Mouse (Mus musculus) heart, adult 11 months (tissue): ENCODE results near the gene Gfra1.

Experiments
- DNase-seq: peaks from one replicate; pipeline ENCODE4 v3.0.0; 2022

Gene Gfra1

DNA sequence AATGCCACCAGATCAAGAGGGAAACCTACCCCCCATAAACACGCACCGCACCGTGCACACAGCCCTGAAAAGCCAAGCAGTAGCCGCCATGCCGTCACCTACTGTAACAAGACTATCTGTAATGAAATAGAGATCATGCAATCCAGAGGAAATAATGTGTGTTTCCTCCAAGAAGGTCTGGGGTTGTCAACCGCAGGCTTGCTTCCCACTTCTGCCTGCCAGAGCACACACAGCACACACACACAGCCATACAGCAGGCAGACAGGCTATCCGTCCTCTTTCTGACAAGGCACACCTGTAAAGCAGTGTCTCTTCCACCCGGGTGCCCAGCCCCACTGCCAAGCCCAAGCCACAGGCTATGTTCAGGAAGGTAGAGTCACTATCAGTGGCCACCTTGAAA lies 66.2 kb downstream of the Gfra1 start:
- no peak for DNase-seq

DNA sequence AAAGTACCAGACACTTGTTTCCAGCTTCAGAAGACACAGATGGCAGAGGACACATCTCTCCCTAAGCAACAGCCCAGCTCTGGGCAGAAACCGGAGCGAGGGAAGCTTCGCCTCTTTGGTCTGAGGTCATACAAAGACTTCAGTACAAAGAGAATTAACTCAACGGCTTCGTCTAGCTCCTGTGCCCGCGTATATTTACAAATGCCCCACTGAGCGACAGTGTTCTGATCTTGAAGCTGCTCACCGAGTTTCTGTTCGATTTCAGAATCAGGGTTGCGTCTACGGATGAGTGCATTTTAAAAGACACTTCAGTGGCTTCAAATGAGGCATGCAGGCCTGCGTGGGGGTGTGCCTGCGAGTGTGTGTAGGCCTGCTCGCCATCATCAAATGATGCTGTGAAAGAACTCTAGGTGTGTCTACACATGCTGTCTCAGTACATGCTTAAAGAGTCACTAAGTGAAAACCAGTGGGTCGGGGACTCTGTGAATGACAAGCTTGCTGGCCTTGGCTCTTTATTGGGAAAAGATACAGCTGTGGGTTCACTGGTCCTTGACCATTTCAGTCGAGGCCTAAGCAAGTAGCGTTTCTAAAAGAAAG lies 66.8 kb downstream of the Gfra1 start:
- DNase-seq = no peak

DNA sequence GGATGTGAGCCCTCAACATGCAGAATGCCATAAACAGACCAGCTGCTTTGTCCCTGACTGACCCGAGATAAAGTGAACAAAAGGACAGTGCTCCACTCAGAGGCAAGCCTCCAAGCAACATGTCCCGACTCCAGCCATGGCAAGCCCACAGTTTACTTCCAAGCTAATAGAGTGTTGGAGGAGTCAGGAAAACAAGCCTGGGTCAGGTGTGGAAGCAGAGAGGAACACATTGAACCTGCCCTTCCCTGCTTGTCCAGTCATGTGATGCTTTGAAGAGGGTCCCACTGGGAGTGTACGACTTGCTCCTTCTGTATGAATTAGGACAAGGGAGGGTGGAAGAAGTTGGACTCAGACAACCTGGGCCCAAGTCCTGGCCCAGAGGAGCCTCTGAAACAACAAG lies 72.4 kb downstream of the Gfra1 start:
- DNase-seq = no peak

DNA sequence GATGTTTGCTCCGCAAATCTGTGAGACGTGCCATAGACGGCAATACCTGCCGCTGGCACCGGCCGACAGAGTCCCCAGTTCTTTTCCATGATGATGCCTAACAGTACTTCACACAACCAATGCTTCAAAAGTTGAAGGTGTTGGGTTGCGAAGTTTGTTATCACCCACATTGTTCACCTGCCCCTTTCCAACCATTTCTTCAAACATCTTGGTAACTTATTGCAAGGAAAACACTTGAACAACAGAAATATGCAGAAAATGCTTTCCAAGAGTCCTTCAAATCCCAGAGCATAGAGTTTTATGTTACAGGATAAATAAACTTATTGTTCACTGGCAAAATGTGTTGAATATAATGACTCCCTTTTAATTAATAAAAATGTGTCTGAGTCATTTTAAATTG lies 73.2 kb downstream of the Gfra1 start:
- no peak for DNase-seq

DNA sequence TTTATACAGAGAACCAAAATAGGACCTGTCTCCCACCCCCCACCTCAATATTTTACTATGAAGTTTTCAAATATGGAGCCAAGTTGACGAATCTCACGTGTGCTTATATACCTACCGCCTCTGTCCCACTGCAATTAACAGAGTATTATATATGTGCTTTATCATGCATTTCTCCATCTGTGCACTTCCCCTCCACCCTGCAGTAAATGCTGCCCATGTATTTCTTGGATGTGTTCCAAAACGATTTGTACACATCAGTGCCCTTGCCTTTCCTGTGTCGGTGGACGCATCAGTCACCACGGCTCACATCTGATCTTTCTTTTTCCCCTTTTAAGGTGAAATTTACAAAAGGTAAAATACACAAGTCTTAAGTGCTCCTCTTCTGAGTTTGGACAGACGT lies 77.7 kb downstream of the Gfra1 start:
- DNase-seq = no peak

DNA sequence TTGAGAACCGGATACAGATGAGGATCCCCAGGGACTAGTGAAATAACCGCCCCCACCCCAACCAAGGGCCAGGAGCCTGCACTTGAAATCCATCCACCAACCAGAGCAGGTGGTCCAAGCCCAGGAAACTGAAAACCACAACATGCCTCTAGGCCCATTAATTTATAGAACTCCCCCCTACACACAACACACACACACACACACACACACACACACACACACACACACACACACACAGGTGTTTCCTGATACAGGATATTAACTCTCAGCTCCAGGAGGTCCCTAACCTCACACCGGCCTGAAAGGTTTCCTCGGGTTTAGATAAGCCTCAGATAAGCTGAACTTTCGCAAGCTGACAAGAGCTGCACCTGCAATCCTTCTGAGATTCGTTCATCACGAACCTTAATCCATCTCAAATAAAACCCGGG lies 79.0 kb downstream of the Gfra1 start:
- DNase-seq = no peak

DNA sequence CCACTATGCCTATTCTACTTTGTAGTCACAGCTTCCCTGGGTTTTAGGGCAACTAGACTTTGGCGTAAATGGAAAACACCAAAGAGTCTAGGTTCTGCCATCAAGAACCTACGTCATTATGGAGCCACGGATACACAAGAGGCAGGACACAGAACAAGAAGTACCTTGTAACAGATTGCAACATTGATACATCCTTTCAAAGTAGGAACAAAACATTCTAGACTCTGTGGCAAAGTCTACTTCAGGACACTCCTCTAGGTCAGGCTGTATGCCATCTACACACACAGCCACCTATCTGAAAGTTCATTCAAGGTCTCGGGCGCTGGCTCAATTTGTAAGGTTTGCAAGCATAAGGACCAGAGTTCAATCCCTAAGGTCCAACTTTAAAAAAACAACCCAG lies 81.1 kb downstream of the Gfra1 start:
- no peak for DNase-seq

DNA sequence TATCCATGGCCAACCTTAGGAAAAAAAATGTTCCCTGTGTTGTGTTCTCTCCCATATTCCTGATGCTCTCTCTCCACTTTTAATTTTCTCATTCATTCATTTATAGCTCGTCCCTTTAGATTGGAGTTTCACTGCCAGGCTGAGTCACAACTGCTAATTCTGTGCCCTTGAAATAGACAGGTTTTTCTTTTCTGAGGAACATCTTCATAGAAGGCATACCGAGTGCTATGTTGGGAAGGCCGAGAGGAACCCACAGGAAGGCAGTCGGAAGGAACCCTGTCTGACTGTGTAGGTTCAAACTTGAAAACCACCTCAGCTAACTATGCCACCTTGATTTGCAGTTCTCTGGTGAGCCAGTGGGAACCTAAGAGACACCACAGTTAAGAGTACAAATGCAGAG lies 81.6 kb downstream of the Gfra1 start:
- no peak for DNase-seq

DNA sequence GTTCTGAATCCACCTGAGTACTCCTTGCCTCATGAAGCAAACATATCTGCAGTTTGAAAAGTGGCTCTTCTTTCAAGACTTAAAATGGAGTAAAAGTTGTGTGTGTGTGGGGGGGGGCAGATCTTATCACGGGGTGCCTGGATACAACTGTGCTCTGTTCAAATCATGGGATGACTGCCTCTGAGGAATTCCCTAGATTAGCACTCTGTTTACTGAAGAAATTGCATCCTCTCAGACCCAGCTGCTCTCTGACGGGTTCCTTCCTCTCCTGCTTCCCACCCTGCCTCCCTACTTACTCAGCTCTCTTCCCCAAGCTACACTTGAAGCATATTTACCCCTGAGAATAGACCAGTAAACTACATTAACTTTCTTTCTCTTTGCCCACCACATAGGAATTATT lies 87.2 kb downstream of the Gfra1 start:
- no peak for DNase-seq

DNA sequence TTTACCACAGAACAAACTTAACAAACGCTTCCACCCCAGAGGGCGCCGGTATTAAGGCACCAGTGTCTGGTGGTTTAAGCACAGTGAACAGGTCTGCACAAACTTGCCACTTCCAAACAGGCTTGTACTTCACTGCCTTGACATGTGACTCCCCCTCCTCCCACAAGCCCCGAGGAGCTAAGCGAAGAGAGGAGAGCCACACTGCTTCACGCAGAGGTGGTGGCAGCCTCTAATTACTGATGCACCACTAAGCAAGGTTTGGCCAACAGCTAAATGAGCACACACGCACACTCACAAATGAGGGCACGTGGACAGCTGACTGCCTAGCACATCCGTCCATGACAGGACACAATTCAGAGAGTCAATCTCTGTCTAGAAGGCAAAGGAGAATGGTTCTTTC lies 91.0 kb downstream of the Gfra1 start:
- no peak for DNase-seq

DNA sequence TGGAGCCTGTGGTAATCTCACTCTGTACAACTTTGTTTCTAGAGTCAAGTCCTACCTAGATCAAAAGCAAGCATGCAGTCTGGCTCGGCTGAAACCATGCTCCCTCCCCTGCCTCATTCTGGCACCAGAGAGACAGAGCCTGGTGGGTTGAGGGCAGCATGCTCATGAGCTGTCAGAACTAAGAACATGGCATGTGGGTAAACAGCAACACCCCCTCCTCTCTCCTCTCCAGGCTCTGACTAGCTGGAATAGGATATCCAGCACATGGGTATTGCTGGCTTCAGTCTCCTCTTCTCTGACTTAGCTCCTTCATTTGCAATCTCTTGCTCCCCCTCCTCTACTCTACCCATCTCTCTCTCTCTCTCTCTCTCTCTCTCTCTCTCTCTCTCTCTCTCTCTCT lies 94.7 kb downstream of the Gfra1 start:
- DNase-seq = no peak

DNA sequence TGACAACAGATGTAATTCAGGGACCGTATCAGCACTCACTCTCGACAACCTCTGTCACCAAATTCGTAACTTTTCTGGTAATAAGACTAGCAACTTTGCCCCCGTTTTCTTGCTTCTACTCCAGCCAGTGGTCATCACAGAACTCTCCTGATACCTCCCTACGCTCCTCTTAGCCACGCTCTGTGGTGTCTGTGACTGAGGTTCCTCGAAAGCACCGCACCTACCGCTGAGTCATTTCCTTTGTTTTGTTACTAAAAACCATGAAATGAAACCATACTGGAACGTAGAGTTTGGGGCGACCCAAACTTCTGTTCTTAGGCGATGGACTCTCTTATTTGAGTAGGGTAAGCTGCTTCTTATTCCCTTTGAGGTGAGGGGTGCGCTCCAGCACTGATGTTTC lies 97.6 kb downstream of the Gfra1 start:
- DNase-seq = no peak

DNA sequence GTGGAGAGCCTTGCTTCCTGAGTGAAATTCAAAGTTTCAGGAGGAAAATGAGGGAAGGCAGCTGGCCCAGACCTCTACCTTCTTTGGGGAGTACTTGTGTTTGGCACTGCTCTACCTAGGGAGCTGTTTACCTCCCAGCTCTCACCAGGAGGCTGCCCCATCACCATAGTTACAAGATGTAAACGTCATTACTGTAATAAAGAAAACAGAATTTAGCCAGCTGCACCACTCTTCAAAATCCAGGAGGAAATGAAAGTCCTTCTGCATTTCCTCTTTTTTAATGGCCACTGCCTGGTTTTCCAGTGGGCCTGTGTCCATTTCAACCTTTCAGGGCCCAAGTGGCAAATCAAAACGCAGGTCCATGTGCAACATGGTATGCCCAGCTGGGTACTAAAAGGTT lies 101.8 kb downstream of the Gfra1 start:
- no peak for DNase-seq

DNA sequence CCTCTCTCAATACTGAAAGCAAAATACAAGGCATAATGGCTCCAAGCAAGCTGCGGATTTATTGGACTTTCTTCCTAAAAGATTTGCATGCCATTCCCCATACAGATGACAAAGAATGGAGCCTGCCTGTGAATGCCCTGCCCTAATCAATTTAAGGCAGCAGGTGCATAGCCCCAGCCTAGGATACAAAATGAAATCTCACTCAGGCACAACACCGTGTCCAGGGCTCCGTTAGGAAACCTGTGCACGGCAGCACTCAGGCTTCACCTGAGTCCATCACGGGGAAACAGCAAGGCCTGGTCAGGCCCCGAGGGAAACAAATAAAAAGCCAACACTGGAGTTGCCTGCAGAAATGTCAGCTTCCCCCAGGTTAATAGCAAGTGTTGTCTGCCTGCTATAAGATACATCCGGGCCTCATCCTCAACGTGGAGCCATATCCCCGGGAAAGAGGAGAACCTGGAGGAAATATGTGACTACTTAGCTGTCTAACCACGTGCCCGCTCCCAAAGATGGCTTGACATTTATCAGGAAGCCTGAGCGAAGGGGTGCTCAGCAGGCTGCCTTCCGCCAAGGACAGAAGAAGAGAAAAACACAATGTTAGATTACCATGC lies 102.3 kb downstream of the Gfra1 start:
- no peak for DNase-seq

DNA sequence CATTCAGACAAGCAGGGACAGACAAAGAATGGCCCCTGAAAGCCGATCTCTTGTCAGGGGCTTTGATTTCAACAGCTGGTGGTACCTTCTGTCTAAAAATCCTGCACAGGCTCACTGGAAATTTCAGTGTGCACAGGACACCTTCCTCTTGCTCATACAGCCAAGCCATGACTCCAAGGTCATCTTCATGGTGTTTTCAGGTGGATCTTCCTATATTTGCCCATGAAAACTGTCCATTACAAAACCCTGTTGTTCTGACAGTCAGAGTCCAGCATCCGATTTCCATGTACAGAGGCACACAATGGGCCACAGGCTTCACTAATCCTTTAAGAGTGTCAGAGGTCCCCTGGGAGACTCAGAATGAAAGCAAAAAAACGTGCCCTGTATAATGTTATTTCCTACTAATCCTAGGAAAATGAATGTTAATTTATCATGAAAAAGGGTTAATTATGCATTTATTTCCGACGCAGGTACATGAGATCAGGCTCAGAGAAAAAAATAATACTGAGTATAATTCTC lies 105.8 kb downstream of the Gfra1 start:
- DNase-seq = no peak

DNA sequence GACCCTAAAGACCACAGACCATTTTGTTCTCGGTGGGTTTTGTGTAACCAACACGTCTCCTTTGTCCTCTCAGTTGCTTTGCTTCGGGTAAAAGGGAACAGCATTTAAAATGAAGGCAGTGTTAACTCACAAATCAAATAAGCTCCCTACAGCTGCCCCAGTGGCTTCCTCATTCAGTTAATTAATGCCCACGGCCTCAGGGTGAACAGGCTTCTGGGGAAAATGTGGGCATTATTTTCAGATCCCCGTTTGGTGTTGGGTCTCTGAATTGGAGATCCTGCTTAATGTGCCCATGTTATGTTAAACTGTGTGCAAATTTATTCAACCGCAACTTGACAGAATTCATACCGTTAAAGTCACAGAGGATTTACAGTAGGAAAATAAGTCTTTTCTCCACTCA lies 110.6 kb downstream of the Gfra1 start:
- DNase-seq = no peak

DNA sequence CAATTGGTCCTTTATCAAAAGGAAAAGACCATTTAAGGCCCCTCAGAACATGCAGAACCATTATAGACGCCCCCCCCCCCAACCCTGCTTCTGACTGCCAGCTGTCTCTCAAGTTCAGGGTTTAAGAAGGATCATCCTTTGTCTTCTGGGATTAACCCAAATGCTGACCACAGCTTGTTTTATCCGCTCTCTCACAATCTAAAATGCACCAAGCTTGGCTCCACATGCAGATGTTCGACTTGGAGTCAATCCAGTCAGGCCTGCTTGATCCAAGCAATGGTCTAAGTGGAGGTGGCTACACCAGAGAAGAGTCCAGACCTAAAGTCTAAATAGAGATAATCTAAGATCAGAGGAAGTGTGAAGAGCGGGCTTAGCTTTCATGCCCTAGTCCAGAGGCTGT lies 114.4 kb downstream of the Gfra1 start:
- DNase-seq = no peak

DNA sequence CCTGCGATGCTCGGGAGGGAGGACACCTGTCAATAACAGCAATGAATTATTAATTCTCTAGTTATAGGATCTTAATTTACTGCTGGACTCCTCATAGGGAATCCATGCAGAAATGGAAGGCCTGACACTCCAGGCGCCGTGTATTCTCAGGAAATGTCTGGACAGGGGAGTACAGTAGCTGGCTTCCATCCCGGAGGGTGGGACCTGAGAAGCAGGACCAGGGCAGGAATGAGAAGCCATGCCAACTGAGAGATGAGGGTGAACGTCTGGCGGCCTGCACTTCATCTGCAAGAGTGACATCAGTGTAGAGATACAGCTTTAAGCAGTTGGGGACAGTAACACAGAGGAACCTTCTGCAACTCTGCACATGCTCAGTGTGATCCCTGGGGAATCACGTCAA lies 115.5 kb downstream of the Gfra1 start:
- DNase-seq = no peak

DNA sequence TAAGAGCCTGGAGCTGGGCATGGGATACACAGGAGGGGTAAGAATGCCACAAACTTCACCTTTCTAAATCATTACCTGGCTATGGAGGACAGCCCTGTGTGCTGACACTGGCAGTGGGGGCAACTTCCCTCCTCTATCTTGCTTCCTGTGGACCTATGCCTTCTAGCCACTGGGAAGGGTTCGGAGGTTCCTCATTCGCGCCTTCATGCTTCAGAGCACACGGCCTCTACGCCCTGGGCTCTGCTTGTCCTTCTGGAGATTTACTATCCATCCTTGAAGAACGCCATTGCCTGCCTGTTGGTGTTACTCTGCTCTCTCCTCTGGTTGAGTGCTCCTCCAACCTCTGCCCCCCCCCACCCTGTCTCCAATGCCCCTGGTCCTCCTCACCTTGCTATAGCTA lies 118.9 kb downstream of the Gfra1 start:
- DNase-seq = no peak

DNA sequence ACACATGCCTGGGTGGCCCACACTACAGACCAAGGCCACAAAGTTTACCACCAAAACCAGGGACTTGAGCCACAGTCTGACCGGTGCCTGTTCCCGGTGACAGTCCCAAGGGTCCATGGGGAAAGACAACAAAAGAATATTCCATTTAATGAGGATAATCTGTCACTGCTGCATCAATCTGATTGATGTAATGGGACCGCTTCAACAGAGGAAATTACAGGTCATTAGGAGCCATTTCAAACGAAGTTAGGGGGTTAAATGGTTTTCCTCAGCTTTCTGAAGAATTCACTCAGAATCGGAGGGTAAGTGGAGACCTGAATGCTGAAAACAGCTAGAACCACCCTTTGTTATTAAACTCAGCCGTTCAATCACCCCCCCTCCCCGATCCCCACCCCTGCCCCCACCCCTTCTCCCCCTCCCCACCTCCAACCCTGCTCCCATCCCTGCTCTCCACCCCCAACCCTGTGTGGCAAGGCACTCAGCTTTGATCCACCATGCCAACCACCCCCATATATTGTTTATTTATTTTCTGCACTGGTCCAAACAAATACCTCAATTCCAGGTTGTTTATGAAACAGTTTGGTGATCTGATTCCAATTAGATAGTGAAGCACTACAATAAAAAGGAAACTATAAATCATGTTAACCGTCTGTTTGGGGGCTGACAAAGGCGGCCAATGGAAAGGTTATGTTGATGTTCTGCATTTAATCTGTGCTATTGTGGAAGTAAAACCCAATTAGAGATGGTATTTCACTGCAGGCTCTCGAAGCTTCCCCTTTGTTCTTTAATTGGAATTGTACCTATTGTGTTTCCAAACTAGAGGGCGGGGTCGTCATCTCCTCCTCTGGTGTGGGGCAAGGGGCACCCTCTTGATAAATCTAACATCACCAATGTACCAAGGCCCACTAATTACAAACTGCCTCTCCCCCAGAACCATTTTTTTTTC lies 119.9 kb downstream of the Gfra1 start:
- DNase-seq = no peak

DNA sequence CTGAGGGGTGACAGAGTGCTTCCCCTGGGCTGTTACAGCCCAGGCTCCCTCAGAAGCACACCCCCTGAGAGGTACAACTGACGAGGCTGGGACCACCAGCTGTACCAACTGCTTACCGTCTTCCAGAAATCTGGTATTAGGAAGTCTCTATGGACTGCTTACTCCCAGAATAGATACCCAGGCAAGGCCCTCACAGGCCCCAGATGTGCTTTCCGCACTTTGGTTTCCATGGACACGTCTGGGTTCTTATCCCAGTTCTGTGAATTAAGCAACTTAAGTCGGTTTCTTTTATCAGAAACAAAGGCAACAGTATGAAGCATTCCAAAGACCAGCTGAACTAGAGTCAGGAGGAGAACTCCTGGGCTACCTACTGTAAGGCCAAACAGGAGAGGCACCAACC lies 126.4 kb downstream of the Gfra1 start:
- peak; percentile 89 for DNase-seq

DNA sequence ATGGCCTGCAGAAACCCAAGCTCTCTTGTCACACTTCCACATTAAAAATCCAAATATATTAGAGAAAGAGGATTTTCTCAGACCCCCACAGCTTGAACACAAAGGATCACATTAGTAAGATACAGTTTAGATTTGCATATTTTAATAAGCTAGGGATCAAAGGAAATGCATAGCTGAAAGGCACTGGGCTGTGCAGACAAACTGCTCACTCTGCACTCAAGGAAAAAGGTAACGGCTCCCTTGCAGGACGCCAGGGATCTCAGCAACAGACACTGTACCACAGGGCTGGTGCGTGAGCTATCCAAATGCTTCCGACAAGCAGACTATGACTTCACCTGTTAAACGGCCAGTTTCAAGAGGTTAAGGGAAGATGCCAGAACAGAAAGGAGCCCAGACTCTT lies 127.7 kb downstream of the Gfra1 start:
- no peak for DNase-seq

DNA sequence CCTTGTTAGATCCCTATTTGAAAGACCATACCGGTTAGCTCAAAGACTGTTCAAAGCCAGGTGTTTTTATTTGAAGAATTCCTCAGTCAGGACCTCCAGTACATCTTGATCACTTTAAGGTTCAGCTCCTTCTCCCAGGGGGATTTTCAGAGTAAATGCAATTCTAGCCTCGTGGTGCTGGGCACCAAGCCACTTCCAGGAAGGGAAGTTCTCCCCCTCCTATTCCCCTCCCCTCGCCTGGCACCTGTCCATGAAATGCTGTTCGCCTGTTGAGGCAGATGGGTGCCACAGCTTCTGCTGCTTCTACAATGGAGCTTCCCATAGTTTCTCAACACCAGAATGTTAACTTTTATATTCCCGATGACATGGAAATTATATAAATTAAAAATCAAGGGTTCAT lies 139.2 kb downstream of the Gfra1 start:
- DNase-seq = peak; percentile 88

DNA sequence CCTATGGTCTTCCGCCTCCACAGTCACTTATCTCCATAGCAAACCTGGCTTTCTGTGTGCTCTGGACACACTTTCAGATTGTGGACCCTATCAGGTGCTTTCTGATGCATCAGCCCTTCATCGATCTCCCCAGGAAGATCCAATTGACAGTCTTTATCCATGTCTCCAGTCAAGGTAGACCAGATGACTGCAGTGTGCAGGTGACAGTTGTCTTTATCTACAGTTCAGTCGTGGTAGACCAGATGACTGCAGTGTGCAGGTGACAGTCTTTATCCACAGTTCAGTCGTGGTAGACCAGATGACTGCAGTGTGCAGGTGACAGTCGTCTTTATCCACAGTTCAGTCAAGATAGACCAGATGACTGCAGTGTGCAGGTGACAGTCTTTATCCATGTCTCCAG lies 140.0 kb downstream of the Gfra1 start:
- peak; percentile 56 for DNase-seq
